Comparison of ENCODE assay signal across 9 mouse cellular contexts in the genomic region with DNA sequence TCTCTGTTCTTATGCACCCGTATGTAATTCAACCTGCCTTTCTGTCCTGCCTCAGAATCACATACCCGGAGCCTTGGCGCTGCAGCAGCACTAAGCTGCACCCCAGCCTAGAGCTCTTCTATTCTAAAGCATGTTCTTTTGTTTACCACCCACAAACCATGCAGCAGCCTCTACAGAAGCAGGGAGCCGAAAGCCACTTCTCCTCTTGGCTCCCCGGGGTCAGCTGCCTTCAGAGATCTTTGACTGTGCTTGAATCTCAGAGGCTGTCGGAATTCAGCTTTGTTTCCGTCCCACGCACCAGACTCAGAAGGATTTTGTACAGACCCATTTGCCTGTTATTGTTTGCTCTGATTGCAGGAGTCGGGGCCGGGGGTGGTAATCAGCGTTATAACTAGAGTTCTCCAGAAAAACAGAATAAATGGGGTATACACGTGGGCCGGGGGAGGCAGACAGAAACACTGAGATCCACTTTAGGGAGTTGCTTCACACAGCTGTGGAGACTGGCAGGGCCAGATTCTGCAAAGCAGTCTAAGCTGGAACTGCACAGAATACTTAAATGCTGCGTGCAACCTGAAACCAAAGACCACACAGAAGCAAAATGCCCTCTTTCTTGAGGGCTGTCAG. TPM values are rescaled to one million over a fixed set of nuclear protein-coding genes. Genes with fewer than 3 reads are reported as not detected.
DNase-seq lines count a peak whose midpoint lies in the region; ATAC-seq lines count a peak whose summit lies in the region.
"Had no signal": no experiment of that assay in that cellular context is flagged by ENCODE, and none has a peak within 500 bp of the region (broad histone marks: within the 10 kb centered on the region; RNA-seq: fewer than 3 reads in every experiment).

No protein-coding gene starts in this region.

- 23% methylated on average over 14 of the region's 14 CpGs for WGBS in kidney, embryonic 16.5 days

- H3K4me2 ChIP-seq in kidney, embryonic 16.5 days (replicated peaks; ENCODE audit: low read depth, low read length), result peak overlapping the region; percentile 24; the same call in 1 of the 2 replicates

- intact Hi-C loops in left cerebral cortex, postnatal 14 days (cut with DNase I), result no loop called here

- no peaks in the 10 kb centered on the region for H3K9me3 ChIP-seq in kidney, embryonic 16.5 days (ENCODE audit: low read length)

- peaks cover 32% of the 10 kb centered on the region for H3K4me1 ChIP-seq in kidney, embryonic 16.5 days (ENCODE audit: insufficient read depth, low read length)

- no peak for DNase-seq in kidney, adult 8-10 months
- DNase-seq in frontal cortex, adult 2 months (ENCODE audit: extremely low spot score in 1 of 2, low spot score in 1 of 2), result peak; percentile 79 to 81
- peak; percentile 67 to 85 for DNase-seq in left cerebral cortex, postnatal 14 days (ENCODE audit: low spot score in 2 of 2)
- DNase-seq in right cerebral cortex, postnatal 10 days (ENCODE audit: low spot score in 2 of 2), result peak; percentile 65 to 69
- DNase-seq in thymus, postnatal 0 days (ENCODE audit: low spot score), result no peak
- DNase-seq in thymus, postnatal 25 days, result no peak

- H3K4me3 ChIP-seq in kidney, embryonic 16.5 days (ENCODE audit: low read length), result peak overlapping the region; percentile 7; the same call in 1 of the 2 replicates

- no peaks in the 10 kb centered on the region for H3K27me3 ChIP-seq in kidney, embryonic 16.5 days (ENCODE audit: insufficient read depth, low read length)

- peak; percentile 88 for ATAC-seq in kidney, embryonic 16.5 days (ENCODE audit: low FRiP score, low TSS enrichment)
- no peak for ATAC-seq in erythroid progenitor cell, adult 5-6 weeks (replicated peaks; ENCODE audit: low FRiP score, poor library complexity, severe bottlenecking)

- 0 out of 2 replicates have a peak overlapping the region, but pooled peaks have one; percentile 10 for H3K9ac ChIP-seq in kidney, embryonic 16.5 days (replicated peaks; ENCODE audit: low read length)

- 0 out of 2 replicates have a peak, but pooled peaks cover 4% of the 10 kb centered on the region for H3K36me3 ChIP-seq in kidney, embryonic 16.5 days (ENCODE audit: insufficient read depth, low read length)

- peak overlapping the region; percentile 74 for H3K27ac ChIP-seq in kidney, embryonic 16.5 days (ENCODE audit: low read length)
- H3K27ac ChIP-seq: macrophage had no signal

RNA-seq across cellular contexts. Expression of gene Cyfip1, which starts 8.5 kb away (rescaled TPM):
- 113 and 114 TPM in 2 replicates for polyA plus RNA-seq in kidney, embryonic 16.5 days (2015; fragmentation: Nextera tagmentation; extraction: Ambion mirVana)
- polyA plus RNA-seq in frontal cortex, adult 2 months (2012; rRNA removed), result 56.4 and 62.3 TPM in 2 replicates
- 10 to 100 TPM; 71.3 to 75.2 TPM for total RNA-seq in left cerebral cortex, postnatal 14 days (2021)
- polyA plus RNA-seq in thymus, postnatal 0 days (2015; fragmentation: Nextera tagmentation; extraction: Ambion mirVana), result 19.0 and 20.2 TPM in 2 replicates
- 10.5 and 11.9 TPM in 2 replicates for total RNA-seq in erythroid progenitor cell, adult 5-6 weeks (2015; ENCODE audit: low replicate concordance)
- 6.5 and 8.3 TPM in 2 replicates for total RNA-seq in erythroid progenitor cell, adult 5-6 weeks (2017; ENCODE audit: low replicate concordance)

RNA-seq across cellular contexts. Expression of gene Tubgcp5, which starts 56.1 kb away (rescaled TPM):
- 27.6 and 36.4 TPM in 2 replicates for polyA plus RNA-seq in kidney, embryonic 16.5 days (2015; fragmentation: Nextera tagmentation; extraction: Ambion mirVana)
- polyA plus RNA-seq in frontal cortex, adult 2 months (2012; rRNA removed), result 20.6 and 25.0 TPM in 2 replicates
- total RNA-seq in left cerebral cortex, postnatal 14 days (2021), result 10 to 100 TPM; 30.3 to 33.2 TPM
- 22.0 and 25.7 TPM in 2 replicates for polyA plus RNA-seq in thymus, postnatal 0 days (2015; fragmentation: Nextera tagmentation; extraction: Ambion mirVana)
- 14.7 and 24.5 TPM in 2 replicates for total RNA-seq in erythroid progenitor cell, adult 5-6 weeks (2015; ENCODE audit: low replicate concordance)
- 14.5 and 17.3 TPM in 2 replicates for total RNA-seq in erythroid progenitor cell, adult 5-6 weeks (2017; ENCODE audit: low replicate concordance)

Comparison
In these comparisons a context has a peak if more than half of its experiments do, and no peak if none do; other contexts are left out.
1. DNase-seq: peak in frontal cortex, adult 2 months (2 of 2), left cerebral cortex, postnatal 14 days (2 of 2) and right cerebral cortex, postnatal 10 days (2 of 2); none in kidney, adult 8-10 months (0 of 2), thymus, postnatal 0 days (single experiment) and thymus, postnatal 25 days (single experiment).